In the genomic region with DNA sequence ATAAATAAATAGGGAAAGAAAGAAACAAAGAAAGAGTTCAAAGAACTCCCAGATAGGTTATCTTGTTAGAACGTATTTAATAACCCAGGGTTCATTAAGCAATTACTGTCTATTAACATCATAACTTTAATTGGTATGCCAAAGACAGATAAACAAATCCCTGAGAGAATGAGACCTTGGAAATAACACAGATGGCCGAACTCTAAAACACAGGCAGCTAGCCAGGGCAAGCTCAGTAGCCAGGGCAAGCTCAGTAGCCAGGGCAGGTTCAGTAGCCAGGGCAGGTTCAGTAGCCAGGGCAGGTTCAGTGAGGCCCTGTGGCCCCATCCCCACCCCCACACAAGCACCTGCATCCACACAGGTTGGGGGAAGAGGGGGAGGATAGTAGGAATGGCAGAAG, we compare ENCODE assay signal across 18 mouse cellular contexts. TPM values are rescaled to one million over a fixed set of nuclear protein-coding genes. Genes with fewer than 3 reads are reported as not detected.
DNase-seq lines count a peak whose midpoint lies in the region; ATAC-seq and TF ChIP-seq lines count a peak whose summit lies in the region.
"Had no signal": no experiment of that assay in that cellular context is flagged by ENCODE, and none has a peak within 500 bp of the region (broad histone marks: within the 10 kb centered on the region; RNA-seq: fewer than 3 reads in every experiment).

No protein-coding gene starts in this region.

- no peaks in the 10 kb centered on the region for H3K27me3 ChIP-seq in heart, embryonic 11.5 days (ENCODE audit: control insufficient read depth, insufficient read depth, low read length)
- no peaks in the 10 kb centered on the region for H3K27me3 ChIP-seq in kidney, adult 2 months (replicated peaks; ENCODE audit: control insufficient read depth, insufficient read depth, low read length)
- H3K27me3 ChIP-seq: neural tube, embryonic 12.5 days had no signal

- peak overlapping the region; percentile 30 for H3K4me3 ChIP-seq in heart, embryonic 11.5 days (ENCODE audit: low read depth, low read length)
- H3K4me3 ChIP-seq in kidney, adult 2 months (ENCODE audit: insufficient read depth, low read depth, low read length), result no peak overlapping the region
- H3K4me3 ChIP-seq: forebrain, embryonic 15.5 days; midbrain, embryonic 12.5 days; neural tube, embryonic 12.5 days had no signal

- WGBS in heart, embryonic 11.5 days (ENCODE audit: insufficient replicate concordance), result 75% methylated on average over 2 of the region's 2 CpGs
- 48% methylated on average over 2 of the region's 2 CpGs for WGBS in kidney, adult 2 months

- H3K9ac ChIP-seq in heart, embryonic 11.5 days (ENCODE audit: low read depth, low read length), result peak overlapping the region; percentile 58; the same call in 1 of the 2 replicates
- H3K9ac ChIP-seq: forebrain, embryonic 15.5 days; midbrain, embryonic 12.5 days; neural tube, embryonic 12.5 days had no signal

- ATAC-seq in cerebellum, adult (ENCODE audit: insufficient number of reproducible peaks, low FRiP score, low TSS enrichment), result peak; percentile 47; the same call in 1 of the 2 replicates
- ATAC-seq in heart, embryonic 11.5 days (replicated peaks; ENCODE audit: insufficient number of reproducible peaks, low FRiP score, low TSS enrichment), result no peak
- ATAC-seq: forebrain, embryonic 15.5 days; Patski had no signal

- H3K27ac ChIP-seq in heart, embryonic 11.5 days (ENCODE audit: low read depth, low read length), result no peak overlapping the region
- H3K27ac ChIP-seq in kidney, adult 2 months (ENCODE audit: insufficient read depth, low read depth, low read length), result no peak overlapping the region
- H3K27ac ChIP-seq: forebrain, embryonic 15.5 days; midbrain, embryonic 12.5 days; neural tube, embryonic 12.5 days; stomach, postnatal 0 days had no signal

- intact Hi-C loops in heart, postnatal 25 days (cut with DNase I), result loop anchor here (2.0 kb wide), 1 partner anchor 15 kb away; no protein-coding TSS in a partner anchor

- peak overlapping the region; percentile 60 for H3K4me2 ChIP-seq in heart, embryonic 11.5 days
- H3K4me2 ChIP-seq: forebrain, embryonic 15.5 days; midbrain, embryonic 12.5 days; neural tube, embryonic 12.5 days had no signal

- no peaks in the 10 kb centered on the region for H3K36me3 ChIP-seq in heart, embryonic 11.5 days (ENCODE audit: control insufficient read depth, insufficient read depth, low read length)
- no peaks in the 10 kb centered on the region for H3K36me3 ChIP-seq in kidney, adult 2 months (ENCODE audit: control insufficient read depth, insufficient read depth, low read length)
- H3K36me3 ChIP-seq: forebrain, embryonic 15.5 days; midbrain, embryonic 12.5 days; neural tube, embryonic 12.5 days had no signal

- no peak for TF ChIP-seq CTCF in kidney, adult 2 months (conservative IDR thresholded peaks at IDR 0.05; ENCODE audit: insufficient read depth, insufficient read length, low read depth, low read length)

- no peak for TF ChIP-seq POLR2A in kidney, adult 2 months (IDR thresholded peaks at IDR 0.05; ENCODE audit: low read depth, low read length)

- H3K9me3 ChIP-seq in heart, embryonic 11.5 days (replicated peaks; ENCODE audit: control insufficient read depth, low read length), result no peaks in the 10 kb centered on the region
- H3K9me3 ChIP-seq: forebrain, embryonic 15.5 days; midbrain, embryonic 12.5 days; neural tube, embryonic 12.5 days had no signal

- peaks cover 21% of the 10 kb centered on the region for H3K4me1 ChIP-seq in heart, embryonic 11.5 days (ENCODE audit: control insufficient read depth, insufficient read depth, low read length)
- no peaks in the 10 kb centered on the region for H3K4me1 ChIP-seq in kidney, adult 2 months (ENCODE audit: control insufficient read depth, insufficient read depth, low read length)

- DNase-seq in cerebellum, adult 8-10 months, result no peak
- no peak for DNase-seq in heart, postnatal 25 days (ENCODE audit: low spot score)
- peak; percentile 49 for DNase-seq in kidney, adult 2 months
- DNase-seq in kidney, postnatal 25 days, result no peak
- DNase-seq in Muller cell, postnatal 12 days (ENCODE audit: inconsistent ontology term), result peak; percentile 47
- no peak for DNase-seq in kidney, adult 9 months
- DNase-seq: adrenal gland, adult 8-10 months; embryo, embryonic 11 days; gastrocnemius, postnatal 14 days; kidney, adult 18-20 months; liver had no signal

RNA-seq across cellular contexts. Expression of gene Hopx, which starts 2.9 kb away (rescaled TPM):
- 13.0 and 19.7 TPM in 2 replicates for polyA plus RNA-seq in heart, embryonic 11.5 days (2014; fragmentation: Nextera tagmentation; extraction: Ambion mirVana)
- 100 to 1,000 TPM; 402 to 442 TPM for total RNA-seq in heart, postnatal 25 days (2021)
- polyA plus RNA-seq in kidney, adult 2 months (2012; rRNA removed), result 14.2 and 18.4 TPM in 2 replicates
- polyA plus RNA-seq: midbrain, embryonic 12.5 days; Patski had no signal

Comparison
In these comparisons a context has a peak if more than half of its experiments do, and no peak if none do; other contexts are left out.
1. DNase-seq: peak in kidney, adult 2 months (single experiment) and Muller cell, postnatal 12 days (single experiment); none in cerebellum, adult 8-10 months (single experiment), heart, postnatal 25 days (single experiment), kidney, postnatal 25 days (0 of 2) and kidney, adult 9 months (single experiment).